Comparison of ENCODE assay signal across 14 mouse cellular contexts in the genomic region with DNA sequence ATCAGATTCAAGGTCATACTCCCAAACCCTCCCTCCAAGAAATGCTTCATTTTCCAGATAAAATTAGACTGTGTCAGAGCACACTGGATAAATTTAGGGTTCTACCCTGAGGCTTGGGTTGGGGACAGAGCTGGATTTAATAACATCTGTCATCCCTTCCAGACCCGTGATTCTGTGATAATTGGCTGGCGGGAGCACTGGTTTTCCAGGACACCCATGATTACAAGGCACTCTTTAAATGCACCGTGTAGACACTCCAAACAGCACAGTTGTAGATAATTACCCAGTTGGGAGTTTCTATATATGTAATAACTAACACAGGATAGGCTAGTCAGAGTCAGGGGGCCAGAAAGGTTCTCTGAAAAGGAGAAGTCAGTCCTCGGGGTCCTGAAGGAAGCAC.
A peak's percentile ranks its signal among the peaks of the same experiment; 100 is the strongest.
DNase-seq lines count a peak whose midpoint lies in the region; ATAC-seq and TF ChIP-seq lines count a peak whose summit lies in the region.
"Had no signal": no experiment of that assay in that cellular context is flagged by ENCODE, and none has a peak within 500 bp of the region (broad histone marks: within the 10 kb centered on the region; RNA-seq: fewer than 3 reads in every experiment).

No protein-coding gene starts in this region.

- 0 out of 2 replicates have a peak, but pooled peaks have one; percentile 17 for ATAC-seq in heart, postnatal 0 days (ENCODE audit: insufficient read depth, low read depth)
- ATAC-seq in midbrain, embryonic 15.5 days (replicated peaks): no peak; the same call in 1 of the 2 replicates
- ATAC-seq in forebrain, embryonic 15.5 days (replicated peaks): no peak; the same call in 1 of the 2 replicates
- ATAC-seq in neural tube, embryonic 14.5 days (ENCODE audit: low read depth): 0 out of 2 replicates have a peak, but pooled peaks have one; percentile 3

- H3K4me3 ChIP-seq in heart, postnatal 0 days (ENCODE audit: low read depth, low read length): no peak overlapping the region
- peak overlapping the region; percentile 33; the same call in 1 of the 2 replicates for H3K4me3 ChIP-seq in midbrain, embryonic 10.5 days
- H3K4me3 ChIP-seq in midbrain, embryonic 15.5 days: no peak overlapping the region
- no peak overlapping the region for H3K4me3 ChIP-seq in forebrain, embryonic 15.5 days
- no peak overlapping the region for H3K4me3 ChIP-seq in neural tube, embryonic 14.5 days (ENCODE audit: low read depth, low read length)
- H3K4me3 ChIP-seq: kidney, embryonic 15.5 days; limb, embryonic 10.5 days; liver, embryonic 13.5 days had no signal

- TF ChIP-seq EP300 in heart, postnatal 0 days (IDR thresholded peaks at IDR 0.05; ENCODE audit: low read depth): no peak

- no peak overlapping the region for H3K4me2 ChIP-seq in heart, postnatal 0 days (ENCODE audit: low read depth, low read length)
- no peak overlapping the region; the same call in 1 of the 2 replicates for H3K4me2 ChIP-seq in midbrain, embryonic 15.5 days
- H3K4me2 ChIP-seq in forebrain, embryonic 15.5 days (replicated peaks): peak overlapping the region; percentile 33; the same call in 1 of the 2 replicates
- H3K4me2 ChIP-seq in neural tube, embryonic 14.5 days (ENCODE audit: low read depth, low read length): no peak overlapping the region
- H3K4me2 ChIP-seq: kidney, embryonic 15.5 days; liver, embryonic 13.5 days had no signal

- H3K9me3 ChIP-seq in heart, postnatal 0 days (replicated peaks; ENCODE audit: control insufficient read depth, low read length): no peaks in the 10 kb centered on the region
- H3K9me3 ChIP-seq in midbrain, embryonic 10.5 days (replicated peaks): peaks cover 7% of the 10 kb centered on the region; the same call in 1 of the 2 replicates
- no peaks in the 10 kb centered on the region for H3K9me3 ChIP-seq in midbrain, embryonic 15.5 days
- H3K9me3 ChIP-seq in forebrain, embryonic 15.5 days: no peaks in the 10 kb centered on the region
- no peaks in the 10 kb centered on the region for H3K9me3 ChIP-seq in neural tube, embryonic 14.5 days (ENCODE audit: control insufficient read depth, low read length)
- H3K9me3 ChIP-seq: kidney, embryonic 15.5 days; limb, embryonic 10.5 days; liver, embryonic 13.5 days had no signal

- H3K4me1 ChIP-seq in heart, postnatal 0 days (ENCODE audit: control insufficient read depth, insufficient read depth): 0 out of 2 replicates have a peak, but pooled peaks cover 3% of the 10 kb centered on the region
- H3K4me1 ChIP-seq in midbrain, embryonic 10.5 days: peaks cover 39% of the 10 kb centered on the region
- peaks cover 29% of the 10 kb centered on the region for H3K4me1 ChIP-seq in midbrain, embryonic 15.5 days
- H3K4me1 ChIP-seq in forebrain, embryonic 15.5 days: peaks cover 45% of the 10 kb centered on the region
- H3K4me1 ChIP-seq in neural tube, embryonic 14.5 days (ENCODE audit: control insufficient read depth, insufficient read depth, low read length): 0 out of 2 replicates have a peak, but pooled peaks cover 3% of the 10 kb centered on the region
- H3K4me1 ChIP-seq: liver, embryonic 13.5 days had no signal

- 35% methylated on average over 4 of the region's 4 CpGs for WGBS in heart, postnatal 0 days
- 74% methylated on average over 4 of the region's 4 CpGs for WGBS in midbrain, embryonic 10.5 days
- WGBS in midbrain, embryonic 15.5 days: 52% methylated on average over 4 of the region's 4 CpGs
- WGBS in forebrain, embryonic 15.5 days: 41% methylated on average over 4 of the region's 4 CpGs
- 51% methylated on average over 4 of the region's 4 CpGs for WGBS in neural tube, embryonic 14.5 days

- H3K27me3 ChIP-seq in heart, postnatal 0 days (ENCODE audit: control insufficient read depth, insufficient read depth, low read length): no peaks in the 10 kb centered on the region
- H3K27me3 ChIP-seq in midbrain, embryonic 10.5 days (ENCODE audit: low read depth, poor library complexity, severe bottlenecking): peaks cover 71% of the 10 kb centered on the region
- no peaks in the 10 kb centered on the region; the same call in none of the 2 replicates for H3K27me3 ChIP-seq in midbrain, embryonic 15.5 days (replicated peaks)
- no peaks in the 10 kb centered on the region for H3K27me3 ChIP-seq in forebrain, embryonic 15.5 days
- H3K27me3 ChIP-seq in neural tube, embryonic 14.5 days (ENCODE audit: control insufficient read depth, insufficient read depth, low read length): no peaks in the 10 kb centered on the region
- H3K27me3 ChIP-seq: kidney, embryonic 15.5 days; liver, embryonic 13.5 days had no signal

- H3K27ac ChIP-seq in heart, postnatal 0 days (ENCODE audit: low read depth): no peak overlapping the region
- peak overlapping the region; percentile 82 for H3K27ac ChIP-seq in midbrain, embryonic 10.5 days (replicated peaks)
- no peak overlapping the region for H3K27ac ChIP-seq in midbrain, embryonic 15.5 days
- peak overlapping the region; percentile 9; the same call in 1 of the 2 replicates for H3K27ac ChIP-seq in forebrain, embryonic 15.5 days (replicated peaks)
- no peak overlapping the region for H3K27ac ChIP-seq in neural tube, embryonic 14.5 days (ENCODE audit: low read depth, low read length)
- H3K27ac ChIP-seq: kidney, embryonic 15.5 days; limb, embryonic 10.5 days; liver, embryonic 13.5 days had no signal

- DNase-seq in heart, postnatal 0 days (ENCODE audit: low spot score): no peak
- DNase-seq in heart, adult 11 months: no peak
- DNase-seq in midbrain, embryonic 10.5 days (ENCODE audit: low spot score): no peak
- no peak for DNase-seq in spleen, postnatal 14 days (ENCODE audit: low spot score in 2 of 2)
- DNase-seq in kidney, postnatal 25 days: no peak
- DNase-seq: adrenal gland, postnatal 36 days; cerebellum, postnatal 25 days; gastrocnemius, postnatal 36 days; liver, embryonic 13.5 days had no signal

- H3K9ac ChIP-seq in heart, postnatal 0 days (replicated peaks; ENCODE audit: low read depth, low read length): no peak overlapping the region
- no peak overlapping the region for H3K9ac ChIP-seq in midbrain, embryonic 15.5 days
- H3K9ac ChIP-seq in forebrain, embryonic 15.5 days (replicated peaks): no peak overlapping the region
- H3K9ac ChIP-seq in neural tube, embryonic 14.5 days (replicated peaks; ENCODE audit: low read depth, low read length): no peak overlapping the region
- H3K9ac ChIP-seq: kidney, embryonic 15.5 days; liver, embryonic 13.5 days had no signal

- no peaks in the 10 kb centered on the region for H3K36me3 ChIP-seq in heart, postnatal 0 days (replicated peaks; ENCODE audit: control insufficient read depth, insufficient read depth, low read length)
- no peaks in the 10 kb centered on the region for H3K36me3 ChIP-seq in midbrain, embryonic 10.5 days
- H3K36me3 ChIP-seq in midbrain, embryonic 15.5 days (replicated peaks): no peaks in the 10 kb centered on the region
- no peaks in the 10 kb centered on the region for H3K36me3 ChIP-seq in forebrain, embryonic 15.5 days
- no peaks in the 10 kb centered on the region for H3K36me3 ChIP-seq in neural tube, embryonic 14.5 days (ENCODE audit: control insufficient read depth, insufficient read depth, low read length)
- H3K36me3 ChIP-seq: kidney, embryonic 15.5 days; limb, embryonic 10.5 days; liver, embryonic 13.5 days had no signal

- TF ChIP-seq CTCF in heart, postnatal 0 days (IDR thresholded peaks at IDR 0.05; ENCODE audit: low read depth): no peak

Comparison
In these comparisons a context has a peak if more than half of its experiments do, and no peak if none do; other contexts are left out.
1. H3K27ac ChIP-seq: peak in midbrain, embryonic 10.5 days (single experiment) and forebrain, embryonic 15.5 days (single experiment); none in heart, postnatal 0 days (single experiment), midbrain, embryonic 15.5 days (single experiment) and neural tube, embryonic 14.5 days (single experiment).
2. ATAC-seq: peak in heart, postnatal 0 days (single experiment) and neural tube, embryonic 14.5 days (single experiment); none in midbrain, embryonic 15.5 days (single experiment) and forebrain, embryonic 15.5 days (single experiment).